Mouse (Mus musculus) bone marrow, adult 2 months (tissue): ENCODE measurements around the gene Bst2. TPM values are rescaled to one million over a fixed set of nuclear protein-coding genes. Genes with fewer than 3 reads are reported as not detected.

Source experiments
- H3K27ac ChIP-seq: fragments of 200-500 bp; 2 replicates; pipeline ENCODE4 v1.5.1; 2012; ENCODE audit warnings: low read depth, mild to moderate bottlenecking, control low read depth, inconsistent platforms, low read length; ENCODE audit not compliant: control insufficient read depth, poor library complexity, insufficient read depth
- H3K4me1 ChIP-seq: fragments of 200-500 bp; 2 replicates; pipeline ENCODE4 v1.6.1; 2011; ENCODE audit warnings: low read length; ENCODE audit not compliant: control insufficient read depth, insufficient read depth
- H3K4me3 ChIP-seq: fragments of 200-500 bp; replicated peaks from 2 replicates; pipeline ENCODE3; 2011; ENCODE audit warnings: mild to moderate bottlenecking, low read depth, low read length, control low read depth; ENCODE audit not compliant: control insufficient read depth
- CTCF ChIP-seq: fragments of 200-500 bp; IDR thresholded peaks from 2 replicates; pipeline ENCODE4 v1.5.1; 2011; ENCODE audit warnings: low read length, control low read depth; ENCODE audit not compliant: control insufficient read depth, insufficient read depth
- POLR2A ChIP-seq: fragments of 200-500 bp; IDR thresholded peaks from 2 replicates; pipeline ENCODE4 v1.6.1; 2011; ENCODE audit warnings: low read depth, mild to moderate bottlenecking, control low read depth, low read length, borderline replicate concordance; ENCODE audit not compliant: control insufficient read depth
- WGBS: fragments of 180-500 bp; shearing (Covaris S2); methylation state at CpG from one replicate; pipeline ENCODE4 v1.1.7; 2018; 5-methylcytosine and 5-hydroxymethylcytosine counted together
- polyA plus RNA-seq: library from polyadenylated mRNA; stranded (reverse); fragments of >200 nt; gene quantifications from 2 replicates; pipeline ENCODE4 v1.2.4, GENCODE M21; 2011; ENCODE audit warnings: low replicate concordance; ENCODE audit not compliant: missing spikeins, insufficient read depth, insufficient read length

The Bst2 gene
- polyA plus RNA-seq, 1 experiment, result 103 TPM

GRCm38 (mm10) chr8:71554644-71555043, 17.4 kb upstream of the Bst2 start:
- H3K4me1 ChIP-seq, result no peaks in the 10 kb centered on the region
- 90% methylated on average over 2 of the region's 2 CpGs for WGBS

DNA sequence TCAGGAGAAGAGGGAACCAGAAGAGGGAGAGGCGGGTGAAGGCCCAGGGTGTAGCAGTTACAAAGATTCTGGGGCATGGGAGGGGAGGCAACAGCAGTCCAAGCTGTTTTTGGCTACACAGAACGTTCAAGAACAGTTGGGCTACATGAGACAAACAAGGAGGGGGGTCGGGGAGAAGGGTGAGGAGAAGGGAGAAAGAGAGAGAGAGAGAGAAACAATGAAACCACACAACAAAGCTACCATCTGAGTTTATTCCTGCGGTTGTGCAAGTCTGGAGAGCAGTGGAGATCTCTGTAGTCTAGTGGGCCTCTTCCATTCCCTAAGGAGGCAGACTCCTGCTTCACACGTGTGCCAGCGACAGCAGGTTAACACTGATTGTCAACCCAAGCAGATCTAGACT, 16.7 kb upstream of the Bst2 start:
- Histone ChIP-seq H3K4me1 (no peaks in the 10 kb centered on the region), H3K4me3 (no peak overlapping the region), H3K27ac (no peak overlapping the region)
- TF ChIP-seq POLR2A (no peak), CTCF (no peak)
- 67% methylated on average over 6 of the region's 6 CpGs for WGBS

More at GRCm38 (mm10) chr8:71554644-71555043, 17.4 kb upstream of the Bst2 start:
- no peak overlapping the region for H3K4me3 ChIP-seq
- TF ChIP-seq CTCF (no peak), POLR2A (no peak)
- H3K27ac ChIP-seq, result no peak overlapping the region

DNA sequence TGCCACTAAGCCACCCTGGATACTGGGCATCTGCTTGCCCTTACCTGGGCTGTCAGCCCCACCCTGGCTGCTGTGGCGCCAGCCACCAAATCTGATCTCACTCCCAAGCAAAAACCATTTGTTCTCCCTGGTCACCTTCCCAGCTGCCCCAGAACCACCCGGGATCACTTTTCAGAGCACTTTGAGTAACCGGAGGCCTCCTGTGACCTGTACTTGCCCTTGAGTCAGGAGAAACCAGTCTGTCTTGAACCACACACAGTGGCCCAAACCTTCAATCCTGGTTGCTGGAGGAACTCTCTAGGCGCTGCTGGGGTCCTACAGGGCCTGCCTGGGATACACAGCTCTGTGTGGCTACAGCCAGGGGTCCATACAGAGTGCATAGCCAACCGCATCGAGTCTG, 15.5 kb upstream of the Bst2 start:
- no peak overlapping the region for H3K4me3 ChIP-seq
- no peaks in the 10 kb centered on the region for H3K4me1 ChIP-seq
- H3K27ac ChIP-seq, result no peak overlapping the region
- WGBS, result 76% methylated on average over 6 of the region's 6 CpGs
- no peak for TF ChIP-seq CTCF
- no peak for TF ChIP-seq POLR2A

DNA sequence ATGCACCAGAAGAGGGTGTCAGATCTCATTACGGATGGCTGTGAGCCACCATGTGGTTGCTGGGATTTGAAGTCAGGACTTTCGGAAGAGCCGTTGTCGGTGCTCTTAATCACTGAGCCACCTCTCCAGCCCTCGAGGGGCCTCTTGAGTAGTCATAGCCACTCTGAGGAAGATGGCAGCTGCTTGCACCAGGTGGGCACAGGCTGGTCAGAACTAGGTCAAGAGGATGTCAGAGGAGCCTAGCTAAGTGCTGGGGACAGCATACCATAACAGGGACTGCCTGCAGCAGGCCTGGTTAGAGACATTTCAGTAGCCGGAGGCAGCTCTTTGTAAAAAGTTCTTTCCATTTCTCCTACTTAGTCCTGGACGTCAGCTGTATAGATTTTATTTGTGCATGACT, 13.5 kb upstream of the Bst2 start:
- 74% methylated on average over 7 of the region's 7 CpGs for WGBS
- no peak overlapping the region for H3K27ac ChIP-seq
- no peaks in the 10 kb centered on the region for H3K4me1 ChIP-seq
- no peak for TF ChIP-seq CTCF
- H3K4me3 ChIP-seq, result no peak overlapping the region

DNA sequence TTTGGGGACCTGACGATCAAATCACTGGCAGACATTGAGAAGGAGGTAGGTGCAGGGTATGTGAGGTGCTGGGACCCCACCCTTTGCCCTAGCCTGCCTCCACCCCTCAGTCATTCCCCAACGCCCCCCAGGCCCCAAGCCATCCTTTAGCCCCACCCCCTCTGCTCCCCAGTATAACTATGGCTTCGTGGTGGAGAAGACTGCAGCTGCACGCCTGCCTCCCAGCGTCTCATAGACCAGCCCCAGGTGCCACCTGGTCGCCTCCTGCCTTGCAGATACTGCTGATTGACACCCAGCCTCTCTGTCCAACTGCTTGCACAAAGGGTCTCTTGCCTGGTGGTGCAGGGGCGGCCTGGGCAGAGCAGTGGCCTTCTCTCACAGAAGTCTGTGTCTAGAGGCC, 10.3 kb upstream of the Bst2 start:
- no peak overlapping the region for H3K4me3 ChIP-seq
- no peak for TF ChIP-seq CTCF
- TF ChIP-seq POLR2A, result no peak
- no peak overlapping the region for H3K27ac ChIP-seq
- H3K4me1 ChIP-seq, result no peaks in the 10 kb centered on the region; the same call in 1 of the 2 replicates
- WGBS, result 83% methylated on average over 7 of the region's 7 CpGs

DNA sequence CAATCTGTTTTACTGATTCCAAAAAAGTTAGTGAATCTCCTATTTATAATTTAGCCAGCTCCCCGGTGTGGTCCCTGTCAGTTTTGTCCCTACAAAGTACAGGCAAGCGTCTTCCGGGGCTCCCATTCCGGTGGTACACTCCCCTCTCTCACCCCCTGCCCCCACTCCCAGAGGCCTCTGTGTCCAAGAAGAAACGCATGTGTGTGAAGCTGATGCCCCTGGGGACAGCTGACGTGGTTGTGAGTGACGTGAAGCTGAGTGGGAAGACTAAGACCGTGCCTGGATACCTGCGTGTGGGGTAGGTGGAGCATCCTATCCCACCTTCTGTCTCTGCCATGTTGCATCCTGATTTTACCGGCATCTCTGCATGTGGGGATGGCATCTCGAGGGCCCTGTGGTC, 7.8 kb upstream of the Bst2 start:
- no peaks in the 10 kb centered on the region; the same call in 1 of the 2 replicates for H3K4me1 ChIP-seq
- TF ChIP-seq POLR2A (no peak), CTCF (no peak)
- H3K27ac ChIP-seq, result no peak overlapping the region
- H3K4me3 ChIP-seq, result no peak overlapping the region
- 86% methylated on average over 11 of the region's 11 CpGs for WGBS

- 90% methylated on average over 9 of the region's 9 CpGs for WGBS
- TF ChIP-seq POLR2A (no peak), CTCF (no peak)
- no peaks in the 10 kb centered on the region; the same call in 1 of the 2 replicates for H3K4me1 ChIP-seq
- no peak overlapping the region for H3K4me3 ChIP-seq
- no peak overlapping the region for H3K27ac ChIP-seq
Measured at GRCm38 (mm10) chr8:71543755-71544154, 6.5 kb upstream of the Bst2 start.

- no peaks in the 10 kb centered on the region; the same call in 1 of the 2 replicates for H3K4me1 ChIP-seq
- under 1% methylated on average over 55 of the region's 55 CpGs for WGBS
- H3K27ac ChIP-seq, result peak within 1 kb of the TSS; percentile 4; the same call in 1 of the 2 replicates
- no peak for TF ChIP-seq CTCF
- peak; percentile 21; the same call in 1 of the 2 replicates for TF ChIP-seq POLR2A
- H3K4me3 ChIP-seq, result peak within 1 kb of the TSS; percentile 67
Measured at GRCm38 (mm10) chr8:71542632-71543343, 5.5 kb upstream of the Bst2 start, which contains the start of gene Mvb12a. TSS of gene Mvb12a (plus strand) at chr8:71542922.
